In genomic region chr11:69390400-69391034, GRCm38 (mm10) we compare ENCODE assay signal across 8 mouse cellular contexts. TPM values are rescaled to one million over a fixed set of nuclear protein-coding genes. Genes with fewer than 3 reads are reported as not detected.
DNase-seq lines count a peak whose midpoint lies in the region; ATAC-seq and TF ChIP-seq lines count a peak whose summit lies in the region.
"Had no signal": no experiment of that assay in that cellular context is flagged by ENCODE, and none has a peak within 500 bp of the region (broad histone marks: within the 10 kb centered on the region; RNA-seq: fewer than 3 reads in every experiment).

No protein-coding gene starts in this region.

- peaks cover 14% of the 10 kb centered on the region for H3K4me1 ChIP-seq in forebrain, embryonic 13.5 days
- H3K4me1 ChIP-seq in intestine, postnatal 0 days (replicated peaks; ENCODE audit: control insufficient read depth, insufficient read depth, low read length) = no peaks in the 10 kb centered on the region
- peaks cover 7% of the 10 kb centered on the region; the same call in 1 of the 2 replicates for H3K4me1 ChIP-seq in liver, embryonic 11.5 days (replicated peaks; ENCODE audit: control insufficient read depth, insufficient read depth, low read length)

- peak; percentile 78 for TF ChIP-seq CTCF in intestine, postnatal 0 days (IDR thresholded peaks at IDR 0.05; ENCODE audit: low read depth)

- no peak overlapping the region for H3K4me3 ChIP-seq in forebrain, embryonic 13.5 days
- H3K4me3 ChIP-seq in intestine, postnatal 0 days (ENCODE audit: low read depth, low read length) = no peak overlapping the region
- H3K4me3 ChIP-seq in liver, embryonic 11.5 days (ENCODE audit: low read depth, low read length) = no peak overlapping the region
- H3K4me3 ChIP-seq: megakaryocyte, embryonic 14.5 days had no signal

- DNase-seq in right cerebral cortex, postnatal 10 days (ENCODE audit: low spot score in 2 of 2) = peak; percentile 77 to 81
- DNase-seq in right cerebral cortex, postnatal 36 days (ENCODE audit: low spot score in 2 of 2) = no peak
- DNase-seq in c-Kit-positive CD71-negative TER-119-negative erythroid progenitor cells, embryonic 14.5 days (ENCODE audit: low read depth) = peak; percentile 72
- peak; percentile 41 for DNase-seq in liver, embryonic 11.5 days (ENCODE audit: low spot score)

- 53% methylated on average over 10 of the region's 10 CpGs for WGBS in forebrain, embryonic 13.5 days
- 51% methylated on average over 10 of the region's 10 CpGs for WGBS in intestine, postnatal 0 days
- 43% methylated on average over 10 of the region's 10 CpGs for WGBS in liver, embryonic 11.5 days

- peaks cover 5% of the 10 kb centered on the region; the same call in 1 of the 2 replicates for H3K36me3 ChIP-seq in forebrain, embryonic 13.5 days (ENCODE audit: poor library complexity, severe bottlenecking)
- no peaks in the 10 kb centered on the region for H3K36me3 ChIP-seq in intestine, postnatal 0 days (ENCODE audit: control insufficient read depth, insufficient read depth)
- no peaks in the 10 kb centered on the region for H3K36me3 ChIP-seq in liver, embryonic 11.5 days (ENCODE audit: control insufficient read depth, insufficient read depth, low read length)

- no peaks in the 10 kb centered on the region for H3K9me3 ChIP-seq in forebrain, embryonic 13.5 days (replicated peaks)
- H3K9me3 ChIP-seq in intestine, postnatal 0 days (ENCODE audit: control insufficient read depth) = no peaks in the 10 kb centered on the region
- no peaks in the 10 kb centered on the region for H3K9me3 ChIP-seq in liver, embryonic 11.5 days (ENCODE audit: control insufficient read depth, low read length)
- H3K9me3 ChIP-seq: megakaryocyte, embryonic 14.5 days had no signal

- no peak overlapping the region for H3K9ac ChIP-seq in forebrain, embryonic 13.5 days
- no peak overlapping the region for H3K9ac ChIP-seq in intestine, postnatal 0 days (ENCODE audit: low read depth, low read length)
- H3K9ac ChIP-seq in liver, embryonic 11.5 days (ENCODE audit: low read depth, low read length) = no peak overlapping the region

- ATAC-seq in forebrain, embryonic 13.5 days = peak; percentile 30; the same call in 1 of the 2 replicates
- 0 out of 2 replicates have a peak, but pooled peaks have one; percentile 9 for ATAC-seq in intestine, postnatal 0 days
- ATAC-seq in liver, embryonic 11.5 days (replicated peaks; ENCODE audit: low FRiP score) = no peak
- peak; percentile 50; the same call in 1 of the 2 replicates for ATAC-seq in neutrophil, adult 5-6 weeks (ENCODE audit: extremely low read depth, insufficient number of reproducible peaks, low FRiP score, poor library complexity, severe bottlenecking)

- H3K27me3 ChIP-seq in forebrain, embryonic 13.5 days = no peaks in the 10 kb centered on the region
- no peaks in the 10 kb centered on the region for H3K27me3 ChIP-seq in intestine, postnatal 0 days (replicated peaks; ENCODE audit: control insufficient read depth, insufficient read depth, low read length)
- no peaks in the 10 kb centered on the region; the same call in 1 of the 2 replicates for H3K27me3 ChIP-seq in liver, embryonic 11.5 days (replicated peaks; ENCODE audit: control insufficient read depth, insufficient read depth, low read length)

- no peak overlapping the region for H3K4me2 ChIP-seq in forebrain, embryonic 13.5 days
- 0 out of 2 replicates have a peak overlapping the region, but pooled peaks have one; percentile 25 for H3K4me2 ChIP-seq in intestine, postnatal 0 days (replicated peaks; ENCODE audit: low read depth)
- H3K4me2 ChIP-seq in liver, embryonic 11.5 days = no peak overlapping the region

- H3K27ac ChIP-seq in forebrain, embryonic 13.5 days = no peak overlapping the region
- no peak overlapping the region for H3K27ac ChIP-seq in intestine, postnatal 0 days (ENCODE audit: low read depth, low read length)
- H3K27ac ChIP-seq in liver, embryonic 11.5 days (ENCODE audit: low read depth, low read length) = no peak overlapping the region

RNA-seq across cellular contexts. Expression of gene Naa38, which starts 4.8 kb away (rescaled TPM):
- 100.0 and 108 TPM in 2 replicates for polyA plus RNA-seq in forebrain, embryonic 13.5 days (2015; fragmentation: Nextera tagmentation; extraction: Ambion mirVana)
- 159 and 164 TPM in 2 replicates for polyA plus RNA-seq in intestine, postnatal 0 days (2015; fragmentation: Nextera tagmentation; extraction: Ambion mirVana)
- polyA plus RNA-seq in liver, embryonic 11.5 days (2014; fragmentation: Nextera tagmentation; extraction: Ambion mirVana) = 151 and 178 TPM in 2 replicates
- 34.1 and 39.9 TPM in 2 replicates for total RNA-seq in neutrophil, adult 5-6 weeks (2017)

RNA-seq across cellular contexts. Expression of gene Cyb5d1, which starts 4.9 kb away (rescaled TPM):
- 45.9 and 48.6 TPM in 2 replicates for polyA plus RNA-seq in forebrain, embryonic 13.5 days (2015; fragmentation: Nextera tagmentation; extraction: Ambion mirVana)
- polyA plus RNA-seq in intestine, postnatal 0 days (2015; fragmentation: Nextera tagmentation; extraction: Ambion mirVana) = 8.6 and 8.9 TPM in 2 replicates
- polyA plus RNA-seq in liver, embryonic 11.5 days (2014; fragmentation: Nextera tagmentation; extraction: Ambion mirVana) = 19.7 and 19.9 TPM in 2 replicates
- total RNA-seq in neutrophil, adult 5-6 weeks (2017) = 53.2 and 64.2 TPM in 2 replicates

RNA-seq across cellular contexts. Expression of gene Tmem88, which starts 7.5 kb away (rescaled TPM):
- 6.3 and 6.6 TPM in 2 replicates for polyA plus RNA-seq in forebrain, embryonic 13.5 days (2015; fragmentation: Nextera tagmentation; extraction: Ambion mirVana)
- polyA plus RNA-seq in intestine, postnatal 0 days (2015; fragmentation: Nextera tagmentation; extraction: Ambion mirVana) = 24.1 and 24.9 TPM in 2 replicates
- polyA plus RNA-seq in liver, embryonic 11.5 days (2014; fragmentation: Nextera tagmentation; extraction: Ambion mirVana) = 20.4 and 26.2 TPM in 2 replicates
- total RNA-seq in neutrophil, adult 5-6 weeks (2017) = 2.7 and 3.3 TPM in 2 replicates

RNA-seq across cellular contexts. Expression of gene Chd3, which starts 21.3 kb away (rescaled TPM):
- polyA plus RNA-seq in forebrain, embryonic 13.5 days (2015; fragmentation: Nextera tagmentation; extraction: Ambion mirVana) = 104 and 106 TPM in 2 replicates
- polyA plus RNA-seq in intestine, postnatal 0 days (2015; fragmentation: Nextera tagmentation; extraction: Ambion mirVana) = 19.4 and 24.8 TPM in 2 replicates
- polyA plus RNA-seq in liver, embryonic 11.5 days (2014; fragmentation: Nextera tagmentation; extraction: Ambion mirVana) = 13.8 and 17.1 TPM in 2 replicates
- 152 and 159 TPM in 2 replicates for total RNA-seq in neutrophil, adult 5-6 weeks (2017)

RNA-seq across cellular contexts. Expression of gene Kdm6b, which starts 23.0 kb away (rescaled TPM):
- polyA plus RNA-seq in forebrain, embryonic 13.5 days (2015; fragmentation: Nextera tagmentation; extraction: Ambion mirVana) = 55.4 and 59.3 TPM in 2 replicates
- 18.2 and 23.6 TPM in 2 replicates for polyA plus RNA-seq in intestine, postnatal 0 days (2015; fragmentation: Nextera tagmentation; extraction: Ambion mirVana)
- polyA plus RNA-seq in liver, embryonic 11.5 days (2014; fragmentation: Nextera tagmentation; extraction: Ambion mirVana) = 15.4 and 17.4 TPM in 2 replicates
- 18.4 and 23.8 TPM in 2 replicates for total RNA-seq in neutrophil, adult 5-6 weeks (2017)

Comparison
In these comparisons a context has a peak if more than half of its experiments do, and no peak if none do; other contexts are left out.
1. DNase-seq: peak in right cerebral cortex, postnatal 10 days (2 of 2), c-Kit-positive CD71-negative TER-119-negative erythroid progenitor cells, embryonic 14.5 days (single experiment) and liver, embryonic 11.5 days (single experiment); none in right cerebral cortex, postnatal 36 days (0 of 2).